Mouse (Mus musculus): ENCODE results near the gene Nkapd1.
"Not testable (repeated sequence)": the region's sequence is repeated elsewhere in the genome, so short reads cannot be mapped to it uniquely, and the experiment has no call there.

DNA sequence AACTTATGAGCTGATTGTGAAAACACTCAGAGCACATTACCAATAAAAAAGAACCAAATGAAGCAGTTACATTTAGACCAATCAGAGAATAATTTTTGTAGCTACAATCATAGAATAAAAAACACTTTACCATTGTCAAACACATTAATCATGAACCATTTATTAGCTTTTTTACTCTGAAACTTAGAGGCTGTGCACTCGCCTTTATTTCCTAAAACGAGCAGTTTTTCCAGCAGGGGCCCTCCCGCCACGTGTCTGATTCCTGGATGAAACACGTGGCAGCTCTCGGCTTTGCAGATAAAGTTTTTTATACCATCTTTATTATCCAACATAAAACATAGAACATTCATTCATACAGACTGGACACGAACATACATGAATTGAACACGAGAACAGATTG is 13.6 kb upstream of the Nkapd1 start:
- not testable (repeated sequence) for TF ChIP-seq POLR2A (IDR thresholded peaks at IDR 0.05; ENCODE audit: borderline replicate concordance, low read depth, low read length); CTCF (IDR thresholded peaks at IDR 0.05; ENCODE audit: low read depth, low read length)

Measured in bone marrow macrophage, adult 2 months (primary cell).